Mouse (Mus musculus): ENCODE measurements around the gene Dnmt1. TPM values are rescaled to one million over a fixed set of nuclear protein-coding genes. Genes with fewer than 3 reads are reported as not detected.
A peak's percentile ranks its signal among the peaks of the same experiment; 100 is the strongest.

Gene Dnmt1
- polyA plus RNA-seq, 1 experiment from 2014 or later: 92.4 TPM

DNA sequence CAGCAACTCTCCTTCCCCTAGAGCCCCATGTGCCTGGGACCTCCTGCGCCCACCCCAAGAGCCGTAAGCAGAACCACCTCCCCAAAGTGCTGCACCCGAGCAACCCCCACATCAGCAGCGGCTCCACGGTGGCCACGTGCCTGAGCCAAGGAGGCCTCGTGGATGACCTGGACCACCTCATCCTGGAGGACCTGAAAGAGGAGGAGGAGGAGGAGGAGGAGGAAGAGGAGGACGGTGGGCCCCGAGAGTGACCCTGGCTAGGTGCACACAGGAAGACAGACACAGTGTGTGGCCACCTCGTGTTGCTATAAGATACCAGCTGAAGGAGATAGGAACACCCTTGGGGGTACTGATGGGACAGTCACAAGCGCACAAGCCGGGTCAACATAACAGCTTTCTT is 86.2 kb downstream of the Dnmt1 start:
- no peak for ATAC-seq (ENCODE audit: low FRiP score, low read depth)
- no peak overlapping the region for H3K9ac ChIP-seq
- no peaks in the 10 kb centered on the region for H3K36me3 ChIP-seq
- no peak overlapping the region for H3K4me2 ChIP-seq (replicated peaks)
- WGBS: 91% methylated on average over 12 of the region's 12 CpGs
- no peak overlapping the region for H3K27ac ChIP-seq
- no peak overlapping the region for H3K4me3 ChIP-seq
- no peaks in the 10 kb centered on the region for H3K9me3 ChIP-seq
- H3K4me1 ChIP-seq: peaks cover 3% of the 10 kb centered on the region; the same call in 1 of the 2 replicates
- peaks cover 31% of the 10 kb centered on the region for H3K27me3 ChIP-seq (replicated peaks)

DNA sequence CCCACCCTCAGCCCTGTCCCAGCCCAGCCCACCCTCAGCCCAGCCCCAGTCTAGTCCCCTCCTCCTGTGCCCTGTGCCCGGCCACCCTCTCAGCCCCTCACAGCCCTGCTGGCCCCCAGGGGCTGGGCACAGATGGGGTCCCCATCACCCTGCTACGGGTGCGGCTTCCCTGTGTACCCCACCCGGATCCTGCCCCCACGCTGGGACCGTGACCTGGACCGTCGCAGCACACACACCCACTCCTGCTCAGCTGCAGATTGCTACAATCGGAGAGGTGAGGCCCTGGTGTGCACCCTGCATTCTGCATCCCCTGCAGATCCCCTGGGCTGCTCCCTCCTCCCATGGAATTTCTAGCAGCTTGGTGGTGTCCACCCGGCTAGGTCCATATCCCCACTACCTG is 86.7 kb downstream of the Dnmt1 start:
- ATAC-seq (ENCODE audit: low FRiP score, low read depth): no peak
- no peaks in the 10 kb centered on the region for H3K9me3 ChIP-seq
- no peak overlapping the region for H3K4me3 ChIP-seq
- no peak overlapping the region for H3K9ac ChIP-seq
- no peak overlapping the region for H3K4me2 ChIP-seq (replicated peaks)
- peaks cover 3% of the 10 kb centered on the region; the same call in 1 of the 2 replicates for H3K4me1 ChIP-seq
- H3K36me3 ChIP-seq: no peaks in the 10 kb centered on the region
- no peak overlapping the region for H3K27ac ChIP-seq
- WGBS: 89% methylated on average over 10 of the region's 10 CpGs
- H3K27me3 ChIP-seq (replicated peaks): peaks cover 36% of the 10 kb centered on the region

GRCm38 (mm10) chr9:20870211-20871173 is 89.2 kb downstream of the Dnmt1 start:
- ATAC-seq (ENCODE audit: low FRiP score, low read depth): no peak
- Histone ChIP-seq H3K4me3 (no peak overlapping the region), H3K36me3 (no peaks in the 10 kb centered on the region), H3K4me1 (no peaks in the 10 kb centered on the region), H3K27me3 (replicated peaks) (peaks cover 41% of the 10 kb centered on the region), H3K9me3 (no peaks in the 10 kb centered on the region), H3K27ac (no peak overlapping the region), H3K4me2 (replicated peaks) (no peak overlapping the region), H3K9ac (no peak overlapping the region)
- WGBS: 78% methylated on average over 12 of the region's 12 CpGs

DNA sequence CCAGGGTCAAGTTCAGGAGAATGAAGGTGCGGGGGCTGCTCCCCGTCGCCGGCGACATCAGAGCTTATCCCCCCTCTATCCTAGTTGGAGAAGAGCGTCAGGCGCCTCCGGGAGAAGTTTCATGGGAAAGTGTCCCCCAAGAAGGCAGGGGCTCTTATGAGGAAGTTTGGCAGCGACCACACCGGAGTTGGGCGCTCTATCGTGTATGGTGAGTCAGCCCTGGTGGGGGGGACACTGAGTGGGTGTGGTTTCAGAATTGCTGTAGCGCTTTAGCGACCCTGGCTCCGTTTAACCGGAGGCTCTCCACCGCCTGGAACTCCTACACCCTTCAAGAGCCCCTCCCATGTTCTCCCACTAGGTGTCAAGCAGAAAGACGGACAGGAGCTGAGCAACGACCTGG is 90.4 kb downstream of the Dnmt1 start:
- peaks cover 41% of the 10 kb centered on the region for H3K27me3 ChIP-seq (replicated peaks)

DNA sequence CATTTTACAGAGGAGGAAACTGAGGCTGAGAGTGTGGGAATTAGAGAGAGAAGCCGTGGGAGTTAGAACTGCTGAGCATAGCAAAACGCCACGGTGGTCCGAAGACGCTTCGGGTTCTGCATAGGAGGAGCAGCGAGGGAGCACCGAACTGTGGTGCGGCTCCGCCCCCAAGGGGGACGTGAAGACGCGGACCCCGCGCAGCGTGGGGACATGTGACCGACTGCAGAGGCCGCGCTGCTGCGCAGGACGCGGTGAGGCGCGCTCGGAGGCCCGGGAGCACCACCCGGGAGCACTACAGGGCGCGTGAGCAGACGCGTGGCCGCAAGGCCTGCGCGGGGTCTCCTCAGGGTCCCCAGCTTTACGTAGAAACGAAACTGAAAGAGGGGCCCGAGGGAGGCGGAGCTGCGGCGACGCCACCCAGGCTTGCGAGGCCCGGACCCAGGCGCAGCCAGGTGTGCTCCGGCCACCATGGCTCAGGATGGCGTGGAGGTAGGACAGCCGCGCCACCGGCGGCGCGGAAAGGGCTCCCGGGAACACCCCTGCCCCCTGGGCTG is 91.2 kb downstream of the Dnmt1 start, which contains the start of gene A230050P20Rik:
A230050P20Rik (plus strand) TSS at position 195 of the 554 bp plus-strand sequence.
- peak within 1 kb of the TSS; percentile 22 for H3K4me3 ChIP-seq
- WGBS: 8% methylated on average over 50 of the region's 53 CpGs
- peak; percentile 4; the same call in 1 of the 2 replicates for ATAC-seq (ENCODE audit: low FRiP score, low read depth)
- no peaks in the 10 kb centered on the region for H3K4me1 ChIP-seq
- no peak within 1 kb of the TSS for H3K27ac ChIP-seq
- H3K27me3 ChIP-seq (replicated peaks): peaks cover 41% of the 10 kb centered on the region
- H3K36me3 ChIP-seq: no peaks in the 10 kb centered on the region
- no peak within 1 kb of the TSS for H3K9ac ChIP-seq
- no peaks in the 10 kb centered on the region for H3K9me3 ChIP-seq
- peak within 1 kb of the TSS; percentile 48 for H3K4me2 ChIP-seq (replicated peaks)

More for the DNA sequence above, 90.4 kb downstream of the Dnmt1 start:
- peak overlapping the region; percentile 48 for H3K4me2 ChIP-seq (replicated peaks)
- H3K4me1 ChIP-seq: no peaks in the 10 kb centered on the region
- WGBS: 5% methylated on average over 19 of the region's 19 CpGs
- no peaks in the 10 kb centered on the region for H3K36me3 ChIP-seq
- no peaks in the 10 kb centered on the region for H3K9me3 ChIP-seq
- peak overlapping the region; percentile 7; the same call in 1 of the 2 replicates for H3K4me3 ChIP-seq
- no peak overlapping the region for H3K27ac ChIP-seq
- H3K9ac ChIP-seq: no peak overlapping the region
- ATAC-seq (ENCODE audit: low FRiP score, low read depth): no peak

- Histone ChIP-seq H3K27me3 (replicated peaks) (peaks cover 41% of the 10 kb centered on the region), H3K9ac (no peak overlapping the region), H3K36me3 (no peaks in the 10 kb centered on the region), H3K4me1 (no peaks in the 10 kb centered on the region), H3K4me3 (no peak overlapping the region), H3K9me3 (no peaks in the 10 kb centered on the region), H3K4me2 (replicated peaks) (no peak overlapping the region), H3K27ac (no peak overlapping the region)
- 59% methylated on average over 3 of the region's 3 CpGs for WGBS
- no peak for ATAC-seq (ENCODE audit: low FRiP score, low read depth)
These were observed 92.8 kb downstream of the Dnmt1 start for GRCm38 (mm10) chr9:20866879-20867278.

- no peak for ATAC-seq (ENCODE audit: low FRiP score, low read depth)
- no peaks in the 10 kb centered on the region for H3K36me3 ChIP-seq
- WGBS: 55% methylated on average over 4 of the region's 4 CpGs
- no peak overlapping the region for H3K4me2 ChIP-seq (replicated peaks)
- H3K4me3 ChIP-seq: 0 out of 2 replicates have a peak overlapping the region, but pooled peaks have one; percentile 0
- H3K9ac ChIP-seq: no peak overlapping the region
- no peak overlapping the region for H3K27ac ChIP-seq
- H3K9me3 ChIP-seq: no peaks in the 10 kb centered on the region
- H3K4me1 ChIP-seq: no peaks in the 10 kb centered on the region
- H3K27me3 ChIP-seq (replicated peaks): peaks cover 3% of the 10 kb centered on the region; the same call in 1 of the 2 replicates
These were observed 97.5 kb downstream of the Dnmt1 start for GRCm38 (mm10) chr9:20862225-20862624.

DNA sequence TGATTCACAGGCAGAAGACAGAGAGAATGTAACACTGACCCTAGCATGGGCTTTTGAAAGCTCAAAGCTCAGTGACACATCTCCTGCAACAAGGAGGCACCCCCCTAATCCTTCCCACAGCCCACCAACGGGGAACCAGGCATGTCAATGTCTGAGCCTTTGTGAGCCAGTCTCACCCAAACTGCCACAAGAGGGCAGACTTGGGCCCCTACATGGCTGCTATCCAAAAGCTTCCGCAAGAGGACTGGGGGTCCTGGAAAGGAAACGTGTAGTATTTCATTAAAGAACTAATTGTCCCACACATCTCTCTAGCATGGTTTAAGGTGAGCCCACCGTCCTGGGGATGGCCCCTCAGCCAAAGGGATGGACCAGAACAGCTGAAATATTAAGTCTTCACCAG is 97.9 kb downstream of the Dnmt1 start:
- no peak for ATAC-seq (ENCODE audit: low FRiP score, low read depth)
- no peak overlapping the region for H3K27ac ChIP-seq
- WGBS: 15% methylated on average over 4 of the region's 4 CpGs
- no peak overlapping the region for H3K4me2 ChIP-seq (replicated peaks)
- no peaks in the 10 kb centered on the region for H3K36me3 ChIP-seq
- 0 out of 2 replicates have a peak, but pooled peaks cover 3% of the 10 kb centered on the region for H3K27me3 ChIP-seq (replicated peaks)
- H3K9me3 ChIP-seq: no peaks in the 10 kb centered on the region
- H3K4me1 ChIP-seq: no peaks in the 10 kb centered on the region
- no peak overlapping the region for H3K9ac ChIP-seq
- 0 out of 2 replicates have a peak overlapping the region, but pooled peaks have one; percentile 0 for H3K4me3 ChIP-seq

GRCm38 (mm10) chr9:20859926-20860325 is 99.8 kb downstream of the Dnmt1 start:
- no peak for ATAC-seq (ENCODE audit: low FRiP score, low read depth)
- H3K27me3 ChIP-seq (replicated peaks): 0 out of 2 replicates have a peak, but pooled peaks cover 3% of the 10 kb centered on the region
- 41% methylated on average over 6 of the region's 6 CpGs for WGBS
- H3K36me3 ChIP-seq: no peaks in the 10 kb centered on the region
- no peaks in the 10 kb centered on the region for H3K4me1 ChIP-seq
- no peaks in the 10 kb centered on the region for H3K9me3 ChIP-seq
- no peak overlapping the region for H3K4me3 ChIP-seq
- no peak overlapping the region for H3K4me2 ChIP-seq (replicated peaks)
- no peak overlapping the region for H3K27ac ChIP-seq
- no peak overlapping the region for H3K9ac ChIP-seq

Small RNA genes lying within 50 kb of the gene (microRNA-seq; reads per million reads assigned to microRNA genes)
- not detected for gene Mir7081

Other genes with a start within 250 kb of the Dnmt1 start
- 89.8 and 93.4 TPM in 2 replicates for gene Olfm2, start 213.5 kb downstream of the Dnmt1 start, polyA plus RNA-seq (2016; fragmentation: Nextera tagmentation; extraction: Ambion mirVana)
- 0.47 and 0.75 TPM in 2 replicates for gene Col5a3, start 144.8 kb downstream of the Dnmt1 start, polyA plus RNA-seq (2016; fragmentation: Nextera tagmentation; extraction: Ambion mirVana)
- gene Rdh8, start 141.4 kb downstream of the Dnmt1 start, polyA plus RNA-seq (2016; fragmentation: Nextera tagmentation; extraction: Ambion mirVana): not detected in 2 replicates
- 1.4 and 1.6 TPM in 2 replicates for gene A230050P20Rik, start 91.2 kb downstream of the Dnmt1 start, polyA plus RNA-seq (2016; fragmentation: Nextera tagmentation; extraction: Ambion mirVana)
- gene Angptl6, start 80.2 kb downstream of the Dnmt1 start, polyA plus RNA-seq (2016; fragmentation: Nextera tagmentation; extraction: Ambion mirVana): 5.8 and 6.7 TPM in 2 replicates
- gene Ppan, start 71.7 kb downstream of the Dnmt1 start, polyA plus RNA-seq (2016; fragmentation: Nextera tagmentation; extraction: Ambion mirVana): 54.1 and 58.6 TPM in 2 replicates
- gene Eif3g, start 61.3 kb downstream of the Dnmt1 start, polyA plus RNA-seq (2016; fragmentation: Nextera tagmentation; extraction: Ambion mirVana): 301 and 309 TPM in 2 replicates
- 17.7 and 19.5 TPM in 2 replicates for gene S1pr2, start 16.9 kb upstream of the Dnmt1 start, polyA plus RNA-seq (2016; fragmentation: Nextera tagmentation; extraction: Ambion mirVana)
- gene Mrpl4, start 42.9 kb upstream of the Dnmt1 start, polyA plus RNA-seq (2016; fragmentation: Nextera tagmentation; extraction: Ambion mirVana): 116 and 121 TPM in 2 replicates
- 5.0 and 5.8 TPM in 2 replicates for gene Icam1, start 56.1 kb upstream of the Dnmt1 start, polyA plus RNA-seq (2016; fragmentation: Nextera tagmentation; extraction: Ambion mirVana)
- 1.6 and 2.1 TPM in 2 replicates for gene Icam4, start 69.5 kb upstream of the Dnmt1 start, polyA plus RNA-seq (2016; fragmentation: Nextera tagmentation; extraction: Ambion mirVana)
- gene Icam5, start 72.2 kb upstream of the Dnmt1 start, polyA plus RNA-seq (2016; fragmentation: Nextera tagmentation; extraction: Ambion mirVana): 0.14 and 0.15 TPM in 2 replicates
- gene Zglp1, start 107.2 kb upstream of the Dnmt1 start, polyA plus RNA-seq (2016; fragmentation: Nextera tagmentation; extraction: Ambion mirVana): 0.66 and 2.9 TPM in 2 replicates
- gene Gm49373, start 113.2 kb upstream of the Dnmt1 start, polyA plus RNA-seq (2016; fragmentation: Nextera tagmentation; extraction: Ambion mirVana): 0.96 and 1.7 TPM in 2 replicates
- 44.0 and 57.0 TPM in 2 replicates for gene Fdx1l, start 113.7 kb upstream of the Dnmt1 start, polyA plus RNA-seq (2016; fragmentation: Nextera tagmentation; extraction: Ambion mirVana)
- gene Gm38431, start 132.1 kb upstream of the Dnmt1 start, polyA plus RNA-seq (2016; fragmentation: Nextera tagmentation; extraction: Ambion mirVana): 1.6 and 2.8 TPM in 2 replicates
- 54.2 and 63.4 TPM in 2 replicates for gene Raver1, start 132.1 kb upstream of the Dnmt1 start, polyA plus RNA-seq (2016; fragmentation: Nextera tagmentation; extraction: Ambion mirVana)
- gene Tyk2, start 171.4 kb upstream of the Dnmt1 start, polyA plus RNA-seq (2016; fragmentation: Nextera tagmentation; extraction: Ambion mirVana): 14.1 and 15.2 TPM in 2 replicates
- 271 and 293 TPM in 2 replicates for gene Cdc37, start 190.1 kb upstream of the Dnmt1 start, polyA plus RNA-seq (2016; fragmentation: Nextera tagmentation; extraction: Ambion mirVana)
- gene Pde4a, start 205.8 kb upstream of the Dnmt1 start, polyA plus RNA-seq (2016; fragmentation: Nextera tagmentation; extraction: Ambion mirVana): 12.3 and 14.7 TPM in 2 replicates